Mouse (Mus musculus): ENCODE data around the gene Rufy2. TPM values are rescaled to one million over a fixed set of nuclear protein-coding genes. Genes with fewer than 3 reads are reported as not detected.

The Rufy2 gene
- polyA plus RNA-seq, 1 experiment from 2014 or later: 32.1 TPM

DNA sequence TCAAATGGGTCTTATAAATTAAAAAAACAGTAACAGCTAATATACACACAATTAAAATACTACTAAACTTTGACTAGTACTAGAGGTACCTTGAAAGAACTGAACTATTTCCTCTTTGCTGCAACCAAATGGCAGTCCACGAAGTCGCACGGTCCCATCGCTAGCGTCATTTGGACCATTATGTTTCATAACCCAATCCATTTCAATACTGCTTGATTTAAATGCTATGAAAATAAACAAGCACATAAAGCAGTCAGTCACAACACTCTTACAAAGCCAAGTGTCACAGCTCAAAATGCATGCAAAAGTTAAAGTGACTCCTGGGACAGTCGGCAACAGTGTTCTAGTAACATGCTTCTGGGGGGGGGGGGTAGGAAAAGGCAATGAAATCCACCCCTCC lies 39.3 kb downstream of the Rufy2 start:
- Histone ChIP-seq H3K4me2 (no peak overlapping the region), H3K27me3 (no peaks in the 10 kb centered on the region), H3K27ac (no peak overlapping the region), H3K9me3 (no peaks in the 10 kb centered on the region), H3K4me3 (replicated peaks) (no peak overlapping the region), H3K4me1 (replicated peaks) (peaks cover 22% of the 10 kb centered on the region), H3K9ac (replicated peaks) (no peak overlapping the region), H3K36me3 (peaks cover 39% of the 10 kb centered on the region)
- no peak for ATAC-seq (ENCODE audit: insufficient number of reproducible peaks, insufficient read depth, low FRiP score, low TSS enrichment, low read depth)
- WGBS: 91% methylated on average over 6 of the region's 6 CpGs

DNA sequence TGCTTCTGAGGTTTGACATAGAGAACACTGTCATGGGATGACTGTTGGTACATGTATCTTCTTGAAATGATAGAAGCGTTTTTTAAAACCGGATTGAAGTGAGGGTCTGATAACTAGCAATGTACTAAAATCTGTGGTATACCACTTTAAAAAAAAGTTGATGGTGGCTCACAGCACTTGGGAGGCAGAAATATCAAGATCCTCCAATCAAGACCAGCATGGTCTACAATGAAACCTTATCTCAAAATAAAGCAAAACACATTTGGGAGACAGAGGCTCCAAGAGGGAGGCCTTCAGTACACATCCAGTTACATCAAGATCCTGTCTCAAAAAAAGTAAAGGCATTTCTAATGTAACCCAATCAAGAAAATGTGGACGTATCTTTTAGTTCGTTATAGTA lies 41.7 kb downstream of the Rufy2 start:
- WGBS: 63% methylated on average over 4 of the region's 4 CpGs
- H3K36me3 ChIP-seq: peaks cover 15% of the 10 kb centered on the region
- ATAC-seq (ENCODE audit: insufficient number of reproducible peaks, insufficient read depth, low FRiP score, low TSS enrichment, low read depth): no peak
- H3K4me3 ChIP-seq (replicated peaks): peak overlapping the region; percentile 87
- H3K9me3 ChIP-seq: no peaks in the 10 kb centered on the region
- H3K9ac ChIP-seq (replicated peaks): peak overlapping the region; percentile 100; the same call in 1 of the 2 replicates
- H3K4me2 ChIP-seq: peak overlapping the region; percentile 67
- no peaks in the 10 kb centered on the region for H3K27me3 ChIP-seq
- H3K4me1 ChIP-seq (replicated peaks): peaks cover 42% of the 10 kb centered on the region
- H3K27ac ChIP-seq: no peak overlapping the region

DNA sequence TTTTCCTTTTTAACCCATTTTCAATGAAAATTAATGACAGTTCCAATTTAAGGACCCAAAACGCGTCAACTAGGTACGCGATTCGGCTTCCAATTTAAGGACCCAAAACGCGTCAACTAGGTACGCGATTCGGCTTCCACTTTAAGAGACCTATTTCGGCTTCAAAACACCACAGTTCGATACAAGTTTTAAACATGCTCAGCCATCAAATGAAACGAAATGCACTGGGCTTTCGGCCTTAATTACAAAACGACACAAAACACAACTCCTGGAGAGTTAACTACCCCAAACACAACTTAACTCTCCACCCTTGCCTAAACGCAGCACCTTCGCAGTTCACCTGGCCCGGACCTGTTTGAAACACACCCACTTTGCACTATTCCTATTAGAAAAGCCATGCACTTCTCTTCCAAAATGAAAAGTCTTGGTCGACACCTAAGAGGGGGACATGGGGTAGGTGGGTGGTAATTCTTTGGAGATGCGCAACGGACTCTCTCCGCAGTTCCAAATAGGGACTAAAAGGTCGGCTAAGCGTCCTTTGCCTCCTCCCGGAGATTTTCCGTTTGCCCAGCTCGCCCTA lies 42.6 kb downstream of the Rufy2 start:
- Histone ChIP-seq H3K36me3 (peaks cover 7% of the 10 kb centered on the region; the same call in 1 of the 2 replicates), H3K4me2 (peak overlapping the region; percentile 67), H3K4me3 (replicated peaks) (peak overlapping the region; percentile 87), H3K27ac (peak overlapping the region; percentile 100), H3K4me1 (replicated peaks) (peaks cover 45% of the 10 kb centered on the region), H3K9ac (replicated peaks) (peak overlapping the region; percentile 100), H3K9me3 (no peaks in the 10 kb centered on the region), H3K27me3 (no peaks in the 10 kb centered on the region)
- WGBS: under 1% methylated on average over 27 of the region's 27 CpGs
- ATAC-seq (ENCODE audit: insufficient number of reproducible peaks, insufficient read depth, low FRiP score, low TSS enrichment, low read depth): no peak

DNA sequence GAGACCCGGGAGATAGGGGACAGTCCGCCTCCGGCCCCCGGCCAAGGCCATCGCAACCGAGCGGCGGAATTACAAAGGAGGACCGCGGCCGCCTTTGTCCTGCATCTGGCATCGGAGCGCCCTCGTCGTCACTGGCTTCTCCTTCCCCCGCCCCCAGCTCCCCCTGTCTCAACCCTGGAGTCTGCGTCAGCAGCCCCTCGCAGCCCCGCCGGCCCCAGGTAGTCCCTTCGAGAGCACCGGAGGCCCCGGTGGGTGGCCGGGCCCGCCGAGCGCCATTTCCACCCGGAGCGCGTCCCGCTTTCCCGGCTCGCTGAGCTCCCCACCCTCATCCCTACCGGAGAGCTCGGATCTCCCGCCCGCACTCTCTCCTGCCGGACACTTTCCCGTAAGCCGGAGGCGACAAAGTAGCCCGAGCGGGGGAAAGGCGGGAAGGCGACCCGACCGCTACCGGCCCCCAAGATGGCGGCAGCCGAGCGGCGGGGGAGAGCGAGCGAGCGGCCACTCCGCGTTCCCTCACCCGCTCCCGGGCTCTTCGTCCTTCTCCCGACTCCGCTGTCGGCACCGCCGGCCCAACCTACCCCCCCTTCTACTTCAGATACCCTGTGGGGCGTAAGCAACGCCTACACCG lies 43.2 kb downstream of the Rufy2 start:
- Histone ChIP-seq H3K4me2 (peak overlapping the region; percentile 67), H3K36me3 (0 out of 2 replicates have a peak, but pooled peaks cover 2% of the 10 kb centered on the region), H3K9me3 (no peaks in the 10 kb centered on the region), H3K27me3 (no peaks in the 10 kb centered on the region), H3K4me1 (replicated peaks) (peaks cover 45% of the 10 kb centered on the region), H3K4me3 (replicated peaks) (peak overlapping the region; percentile 87), H3K27ac (peak overlapping the region; percentile 100), H3K9ac (replicated peaks) (peak overlapping the region; percentile 100)
- peak; percentile 1; the same call in 1 of the 2 replicates for ATAC-seq (ENCODE audit: insufficient number of reproducible peaks, insufficient read depth, low FRiP score, low TSS enrichment, low read depth)
- WGBS: under 1% methylated on average over 68 of the region's 68 CpGs

DNA sequence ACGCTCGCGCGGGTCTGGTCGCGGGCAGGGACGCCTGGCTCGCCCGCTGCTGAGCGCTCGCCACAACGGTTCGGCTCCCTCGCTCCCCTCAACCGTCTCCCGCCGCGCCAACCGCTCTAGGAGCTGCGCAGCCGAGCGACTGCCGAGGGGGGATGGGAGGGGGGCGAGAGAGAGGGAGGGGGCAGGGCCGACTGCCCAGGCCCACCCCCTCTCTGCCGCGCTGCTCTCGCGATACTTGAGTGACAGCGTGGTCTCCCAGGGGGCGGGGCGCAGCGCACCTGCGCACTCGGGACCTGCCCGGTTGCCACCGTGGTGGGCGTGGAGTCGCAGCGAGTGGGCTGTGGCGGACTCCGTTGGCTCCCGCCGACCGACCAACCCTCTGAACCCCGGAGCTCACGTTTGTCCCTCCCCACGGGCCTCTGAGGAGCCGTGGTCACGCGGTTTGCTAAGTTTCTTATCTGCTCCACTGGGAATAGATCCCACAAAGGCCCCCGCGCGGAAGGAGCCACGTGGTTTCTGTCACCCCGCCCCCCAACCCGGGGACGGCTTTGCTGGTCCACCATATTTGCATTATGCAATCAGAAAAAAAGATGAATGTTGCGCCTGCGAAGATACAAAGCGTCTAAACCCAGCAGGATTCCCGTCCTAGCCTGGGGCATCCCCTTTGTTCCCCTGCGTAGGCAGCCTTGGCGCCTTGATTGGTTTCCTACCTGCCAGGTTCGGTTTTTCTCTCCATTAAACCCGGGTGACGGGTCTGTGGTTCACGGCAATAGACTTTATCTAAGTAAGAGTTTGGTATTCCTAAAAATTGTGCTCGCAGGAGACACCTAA lies 43.9 kb downstream of the Rufy2 start, which contains the start of the genes Hnrnph3 and Pbld2:
Gene Hnrnph3 (minus strand): TSS at position 469 of the 831 bp plus-strand sequence.
Gene Pbld2 (plus strand): TSS at position 567 of the 831 bp plus-strand sequence.
- Histone ChIP-seq H3K9me3 (no peaks in the 10 kb centered on the region), H3K36me3 (no peaks in the 10 kb centered on the region), H3K4me3 (replicated peaks) (peak within 1 kb of the TSS; percentile 87), H3K27ac (peak within 1 kb of the TSS; percentile 100), H3K4me1 (replicated peaks) (peaks cover 45% of the 10 kb centered on the region), H3K9ac (replicated peaks) (peak within 1 kb of the TSS; percentile 100), H3K27me3 (no peaks in the 10 kb centered on the region), H3K4me2 (peak within 1 kb of the TSS; percentile 67)
- ATAC-seq (ENCODE audit: insufficient number of reproducible peaks, insufficient read depth, low FRiP score, low TSS enrichment, low read depth): peak; percentile 94
- WGBS: under 1% methylated on average over 63 of the region's 69 CpGs

DNA sequence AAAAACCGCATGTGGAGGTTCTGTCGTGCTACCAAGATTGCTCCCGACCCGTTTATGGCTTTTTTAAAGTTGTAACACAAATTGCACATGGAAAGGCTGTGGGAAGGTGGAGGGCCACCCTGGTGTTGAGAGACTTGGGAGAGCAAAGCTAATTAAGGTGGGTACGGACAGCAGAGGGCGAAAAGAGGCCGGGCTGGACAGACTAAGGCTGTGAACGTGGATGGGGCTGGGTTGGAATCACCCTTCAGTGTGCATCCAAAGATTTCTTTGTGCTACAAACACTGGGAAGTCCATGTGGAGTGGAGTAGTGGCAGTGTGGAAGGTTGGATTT lies 44.5 kb downstream of the Rufy2 start:
- under 1% methylated on average over 8 of the region's 8 CpGs for WGBS
- peak overlapping the region; percentile 87 for H3K4me3 ChIP-seq (replicated peaks)
- H3K9ac ChIP-seq (replicated peaks): peak overlapping the region; percentile 100
- H3K9me3 ChIP-seq: no peaks in the 10 kb centered on the region
- ATAC-seq (ENCODE audit: insufficient number of reproducible peaks, insufficient read depth, low FRiP score, low TSS enrichment, low read depth): peak; percentile 44; the same call in 1 of the 2 replicates
- H3K36me3 ChIP-seq: no peaks in the 10 kb centered on the region
- H3K27me3 ChIP-seq: no peaks in the 10 kb centered on the region
- peaks cover 43% of the 10 kb centered on the region for H3K4me1 ChIP-seq (replicated peaks)
- H3K27ac ChIP-seq: peak overlapping the region; percentile 100
- peak overlapping the region; percentile 67 for H3K4me2 ChIP-seq

DNA sequence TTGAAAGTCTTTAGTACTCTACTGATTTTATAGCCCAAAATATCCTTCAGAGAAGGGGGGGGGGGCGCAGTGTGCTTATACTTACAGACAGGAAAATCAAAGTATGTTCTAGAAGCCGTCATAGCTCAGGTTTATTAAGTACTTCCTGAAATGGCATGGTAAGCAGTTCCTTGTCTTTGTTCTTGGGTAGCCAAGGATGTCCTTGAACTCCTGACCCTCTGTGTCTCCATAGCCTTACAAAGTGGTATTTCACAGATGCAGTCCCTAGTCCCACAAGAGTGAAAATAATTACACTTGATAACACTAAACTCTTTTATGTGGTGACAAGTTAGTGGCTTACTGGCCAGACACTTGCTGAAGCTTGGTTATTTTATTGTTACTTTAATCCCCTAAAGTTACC lies 45.0 kb downstream of the Rufy2 start:
- Histone ChIP-seq H3K9ac (replicated peaks) (no peak overlapping the region), H3K4me3 (replicated peaks) (peak overlapping the region; percentile 87), H3K4me1 (replicated peaks) (peaks cover 42% of the 10 kb centered on the region), H3K27ac (peak overlapping the region; percentile 100), H3K27me3 (no peaks in the 10 kb centered on the region), H3K9me3 (no peaks in the 10 kb centered on the region), H3K4me2 (peak overlapping the region; percentile 67), H3K36me3 (no peaks in the 10 kb centered on the region)
- 51% methylated on average over 2 of the region's 2 CpGs for WGBS
- ATAC-seq (ENCODE audit: insufficient number of reproducible peaks, insufficient read depth, low FRiP score, low TSS enrichment, low read depth): no peak

DNA sequence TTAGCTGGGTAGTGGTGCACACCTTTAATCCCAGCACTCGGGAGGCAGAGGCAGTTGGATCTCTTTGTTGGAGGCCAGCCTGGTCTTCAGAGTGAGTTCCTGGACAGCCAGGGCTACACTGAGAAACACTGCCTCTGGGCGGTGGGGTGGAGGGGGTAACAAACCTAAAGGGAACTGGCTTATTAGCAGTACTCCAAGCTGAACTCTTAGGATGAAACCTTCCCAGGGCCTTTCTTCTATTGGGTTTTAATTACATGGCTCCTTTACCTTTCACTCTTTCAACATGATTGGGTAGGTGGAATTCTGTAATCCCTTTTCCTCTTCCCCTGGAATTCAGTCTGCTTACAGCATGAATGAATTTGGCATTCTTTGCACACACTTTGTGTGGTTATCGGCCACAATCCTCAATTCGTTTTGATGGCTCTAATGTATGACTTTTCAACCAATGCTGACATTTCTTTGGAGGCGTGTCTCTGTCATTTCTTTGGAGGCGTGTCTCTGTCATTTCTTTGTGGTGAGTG lies 45.5 kb downstream of the Rufy2 start:
- 57% methylated on average over 6 of the region's 6 CpGs for WGBS
- Histone ChIP-seq H3K4me2 (peak overlapping the region; percentile 67), H3K4me1 (replicated peaks) (peaks cover 38% of the 10 kb centered on the region), H3K27me3 (no peaks in the 10 kb centered on the region), H3K4me3 (replicated peaks) (0 out of 2 replicates have a peak overlapping the region, but pooled peaks have one; percentile 87), H3K27ac (peak overlapping the region; percentile 100), H3K9me3 (no peaks in the 10 kb centered on the region), H3K36me3 (no peaks in the 10 kb centered on the region), H3K9ac (replicated peaks) (no peak overlapping the region)
- ATAC-seq (ENCODE audit: insufficient number of reproducible peaks, insufficient read depth, low FRiP score, low TSS enrichment, low read depth): no peak

DNA sequence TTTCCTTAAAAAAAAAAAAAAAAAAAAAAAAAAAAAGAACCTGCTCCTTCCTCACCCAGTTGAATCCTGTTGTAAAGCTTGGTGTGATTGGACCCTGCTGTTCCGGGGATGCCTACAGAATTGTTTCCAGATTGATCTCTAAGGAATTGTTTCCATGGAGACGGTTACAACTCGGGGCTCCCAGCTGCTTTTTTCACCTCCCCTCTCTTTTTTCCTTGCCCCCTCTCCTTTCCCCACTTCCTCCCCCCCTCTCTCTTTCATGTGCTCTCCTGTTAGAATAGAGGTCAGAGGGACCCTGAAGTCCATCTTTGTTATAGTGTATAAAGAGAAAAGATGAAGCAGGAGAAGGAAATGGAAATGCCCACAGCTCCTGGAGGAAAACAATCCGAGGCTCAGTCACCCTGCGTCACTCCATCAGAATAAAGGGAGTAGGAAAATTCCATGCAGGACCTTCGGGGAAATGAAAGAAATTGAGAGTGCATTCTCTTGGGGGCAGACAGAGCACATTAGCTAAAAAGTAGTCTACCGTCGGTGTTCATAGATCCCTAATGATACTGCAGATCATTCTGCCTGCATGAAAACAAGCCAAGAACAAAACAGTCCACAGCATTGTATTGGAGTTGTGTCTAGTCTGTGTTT lies 46.3 kb downstream of the Rufy2 start:
- peak overlapping the region; percentile 23 for H3K4me2 ChIP-seq
- no peak overlapping the region for H3K4me3 ChIP-seq (replicated peaks)
- H3K4me1 ChIP-seq (replicated peaks): peaks cover 31% of the 10 kb centered on the region
- no peaks in the 10 kb centered on the region for H3K9me3 ChIP-seq
- H3K9ac ChIP-seq (replicated peaks): no peak overlapping the region
- ATAC-seq (ENCODE audit: insufficient number of reproducible peaks, insufficient read depth, low FRiP score, low TSS enrichment, low read depth): no peak
- H3K27me3 ChIP-seq: no peaks in the 10 kb centered on the region
- 32% methylated on average over 8 of the region's 8 CpGs for WGBS
- H3K27ac ChIP-seq: 0 out of 2 replicates have a peak overlapping the region, but pooled peaks have one; percentile 7
- H3K36me3 ChIP-seq: no peaks in the 10 kb centered on the region

DNA sequence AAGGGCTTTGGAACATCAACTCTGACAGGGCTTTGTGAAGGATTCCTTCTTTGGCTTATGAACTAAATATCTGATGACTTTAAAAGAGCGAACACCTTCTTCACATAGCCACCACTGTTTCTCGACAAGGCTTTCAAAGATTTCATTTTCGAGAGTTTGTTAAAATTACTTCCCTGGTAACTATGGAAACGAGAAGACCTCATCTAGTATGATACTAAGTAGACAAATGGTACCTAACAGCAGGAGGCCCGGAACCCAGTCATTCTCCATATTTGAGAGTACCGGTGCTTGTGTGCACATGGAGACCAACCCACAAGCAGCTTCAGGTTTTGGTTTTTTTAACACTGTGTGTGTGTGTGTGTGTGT lies 46.8 kb downstream of the Rufy2 start:
- H3K4me2 ChIP-seq: no peak overlapping the region
- H3K9ac ChIP-seq (replicated peaks): no peak overlapping the region
- H3K27me3 ChIP-seq: no peaks in the 10 kb centered on the region
- ATAC-seq (ENCODE audit: insufficient number of reproducible peaks, insufficient read depth, low FRiP score, low TSS enrichment, low read depth): no peak
- 87% methylated on average over 6 of the region's 6 CpGs for WGBS
- 0 out of 2 replicates have a peak overlapping the region, but pooled peaks have one; percentile 7 for H3K27ac ChIP-seq
- no peaks in the 10 kb centered on the region for H3K9me3 ChIP-seq
- H3K36me3 ChIP-seq: no peaks in the 10 kb centered on the region
- no peak overlapping the region for H3K4me3 ChIP-seq (replicated peaks)
- H3K4me1 ChIP-seq (replicated peaks): peaks cover 26% of the 10 kb centered on the region

Measured in limb, embryonic 12.5 days (tissue).